Mouse (Mus musculus) spleen, adult 18-20 months (tissue): ENCODE measurements around the gene Dab1.

Source experiments
- DNase-seq, 2 experiments: peaks; one replicate each; pipeline ENCODE4 v3.0.0; 2022; ENCODE audit warnings: mixed read lengths in 2 of 2

The Dab1 gene

GRCm38 (mm10) chr4:104121959-104122358, 502.8 kb downstream of the Dab1 start:
- DNase-seq = no peak

DNA sequence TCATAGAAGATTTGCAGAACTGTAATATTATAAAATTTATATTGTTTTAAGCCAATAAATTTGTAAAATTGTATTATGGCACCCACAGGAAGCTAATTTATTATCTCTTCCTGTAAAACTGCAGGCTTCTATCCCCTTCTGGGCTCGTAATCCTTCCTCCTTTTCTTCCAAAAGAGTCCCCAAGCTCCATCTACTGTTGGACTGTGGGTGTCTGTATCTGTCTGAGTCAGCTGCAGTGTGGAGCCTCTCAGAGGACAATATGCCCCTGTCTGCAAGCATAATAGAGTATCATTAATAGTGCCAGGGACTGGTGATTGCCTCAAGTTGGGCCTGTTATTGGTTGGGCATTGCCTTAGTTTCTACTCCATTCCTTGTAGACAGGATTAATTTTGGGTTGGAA, 503.2 kb downstream of the Dab1 start:
- no peak for DNase-seq

DNA sequence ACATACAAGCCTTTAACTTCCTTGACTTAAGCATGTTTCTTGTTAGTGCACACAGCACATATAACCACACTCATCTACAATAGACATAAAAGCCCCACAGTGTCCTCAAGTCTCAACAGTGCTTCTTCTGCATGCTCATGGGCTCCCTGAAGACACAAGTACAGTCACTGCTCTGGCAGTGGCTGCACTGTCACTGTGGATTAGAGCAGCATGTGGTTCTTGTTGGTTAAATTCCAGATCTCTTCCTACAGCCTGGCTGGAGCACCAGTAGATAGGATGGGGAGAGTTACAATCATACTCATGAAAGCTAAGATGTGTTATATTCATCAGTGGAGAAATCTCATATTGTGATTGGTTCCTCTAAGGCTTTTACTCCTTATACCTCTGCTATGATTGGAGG, 534.5 kb downstream of the Dab1 start:
- DNase-seq = no peak

DNA sequence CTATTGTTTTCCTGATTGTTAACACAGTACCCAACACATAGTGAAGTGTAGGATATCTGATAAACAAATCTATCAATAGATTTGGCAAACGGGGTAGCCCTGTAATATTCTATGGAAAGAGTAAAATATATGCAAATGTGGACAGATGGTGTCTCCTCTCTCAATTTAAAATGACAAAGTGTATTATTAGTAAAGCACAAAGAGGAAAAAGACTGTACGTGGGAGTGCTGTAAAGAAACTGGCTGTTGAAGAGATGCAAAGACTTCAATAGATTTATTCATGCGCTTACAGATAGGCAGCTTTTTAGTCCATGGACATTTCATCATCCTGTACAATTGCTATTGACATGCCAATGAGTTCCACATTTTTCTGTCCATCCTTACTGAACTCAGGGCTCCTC, 558.9 kb downstream of the Dab1 start:
- DNase-seq = no peak

DNA sequence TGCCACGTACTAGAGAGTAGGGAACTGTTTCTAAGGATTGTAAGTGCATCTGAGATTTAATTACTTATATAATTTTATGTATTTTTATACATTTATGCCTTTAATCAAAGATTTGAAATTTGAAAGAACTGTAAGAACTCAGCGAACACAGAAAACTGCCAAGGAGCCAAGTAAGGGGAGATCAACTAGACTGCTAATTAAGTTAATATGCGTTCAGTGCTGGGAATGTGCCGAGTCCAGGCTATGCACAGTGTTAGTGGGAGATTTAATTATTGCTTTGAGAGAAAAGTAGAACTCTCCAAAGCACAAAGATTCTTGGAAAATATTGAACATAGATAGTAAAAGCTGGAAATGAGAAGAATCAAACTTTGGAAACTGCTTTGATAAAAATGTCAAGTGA, 567.2 kb downstream of the Dab1 start:
- no peak for DNase-seq

DNA sequence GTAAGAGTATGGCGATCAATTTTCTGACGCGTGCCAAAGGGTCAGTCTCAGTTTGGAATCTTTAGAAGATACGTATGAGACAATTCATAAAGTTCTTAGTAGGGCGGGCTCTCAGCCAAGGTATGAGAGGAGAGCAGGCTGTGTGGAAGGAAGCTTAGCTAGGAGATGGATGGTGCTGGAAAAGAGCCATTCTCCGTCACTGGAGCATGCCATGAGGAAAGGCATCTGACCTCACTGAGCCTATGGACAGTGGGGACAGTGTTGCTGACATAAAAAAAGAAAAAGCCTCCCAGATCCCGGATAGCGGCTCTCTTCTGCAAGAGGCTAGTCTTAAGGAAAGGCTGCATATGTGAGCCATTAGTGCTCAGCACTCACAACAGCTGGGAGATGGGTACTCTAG, 579.5 kb downstream of the Dab1 start:
- no peak for DNase-seq

DNA sequence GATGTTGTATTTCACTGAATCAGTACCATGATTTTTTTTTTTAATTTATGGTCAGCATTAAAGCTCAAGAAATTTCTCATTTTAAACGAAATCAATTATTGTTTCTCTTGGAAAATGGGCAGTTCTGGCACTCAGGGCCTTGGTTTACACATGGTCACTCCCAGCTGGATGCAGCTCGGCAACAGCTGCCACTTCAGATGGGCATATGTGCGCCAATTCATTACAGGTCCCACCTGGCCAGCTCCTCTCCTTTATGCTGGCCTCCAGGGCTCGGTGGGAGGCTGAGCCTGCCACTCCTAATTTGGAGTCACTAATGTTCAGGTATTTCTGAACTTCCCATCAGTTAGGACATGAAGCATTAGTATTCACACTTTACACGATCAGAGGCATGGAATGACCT, 582.5 kb downstream of the Dab1 start:
- DNase-seq = no peak

DNA sequence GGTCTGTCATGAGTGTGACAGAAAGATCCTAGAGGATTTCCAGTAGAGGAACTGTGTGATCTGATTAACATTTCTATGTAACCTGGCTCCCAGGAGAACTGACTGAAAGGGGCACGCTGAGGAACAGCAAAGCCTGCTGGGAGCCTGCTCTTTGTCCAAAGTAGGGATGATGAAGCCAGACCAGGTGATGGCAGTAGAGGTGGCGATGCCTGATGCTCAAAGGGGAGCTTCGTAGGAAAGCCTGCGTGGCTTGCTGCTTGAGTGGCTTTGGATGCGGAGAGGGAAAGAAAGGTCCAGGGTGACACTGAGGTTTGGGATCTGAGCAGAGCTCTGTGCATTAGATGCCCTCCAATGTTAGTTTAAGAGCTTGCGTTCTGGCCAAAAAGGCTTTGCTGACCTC, 584.9 kb downstream of the Dab1 start:
- DNase-seq = no peak

- no peak for DNase-seq
These were observed 587.5 kb downstream of the Dab1 start for GRCm38 (mm10) chr4:104206639-104207038.

- DNase-seq = no peak
These were observed 589.9 kb downstream of the Dab1 start for GRCm38 (mm10) chr4:104209081-104209480.

- DNase-seq = no peak
These were observed 591.6 kb downstream of the Dab1 start for GRCm38 (mm10) chr4:104210796-104211195.

DNA sequence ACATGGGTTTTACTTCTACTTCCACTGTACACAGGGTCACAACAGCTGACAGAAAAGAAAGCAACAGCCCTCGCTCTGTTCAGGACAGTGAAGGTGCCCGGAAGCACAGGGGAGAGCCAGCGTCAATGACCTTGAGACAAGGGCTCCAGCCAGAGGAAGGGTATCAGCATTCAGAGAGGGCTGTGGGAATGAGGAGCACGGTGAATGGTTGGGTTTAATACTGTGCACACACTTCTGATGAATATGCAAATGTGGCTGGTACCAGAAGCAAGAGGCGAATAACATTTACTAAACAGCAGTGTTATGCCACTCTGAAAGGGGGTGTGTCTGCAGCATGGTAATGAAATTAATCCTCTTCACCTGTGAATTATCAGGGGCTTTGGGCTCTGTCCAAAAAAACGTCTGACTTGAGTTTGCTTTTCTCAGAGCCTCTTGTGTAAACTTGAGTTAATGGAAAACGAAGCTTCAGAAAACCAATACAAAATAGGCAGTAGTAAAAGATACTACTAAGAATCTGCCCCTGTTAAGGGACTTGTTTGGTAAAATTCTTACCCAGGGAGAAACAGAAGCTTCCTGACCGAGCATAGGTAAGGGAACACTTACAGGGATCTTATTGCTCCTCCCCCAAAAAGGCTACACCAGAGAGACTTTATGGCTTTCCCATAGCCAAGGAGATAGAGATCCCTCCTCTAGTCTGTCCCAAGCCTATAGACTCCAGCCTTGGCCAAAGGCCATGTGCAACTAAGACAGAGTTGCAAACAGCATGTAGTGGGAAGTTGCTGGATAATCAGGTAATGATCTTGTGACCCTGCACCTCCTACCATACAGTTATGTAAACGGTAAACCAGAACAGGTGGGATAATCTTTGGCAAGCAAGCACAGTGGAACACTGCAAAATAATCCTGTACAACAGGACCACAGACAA, 592.6 kb downstream of the Dab1 start:
- DNase-seq = no peak

- no peak for DNase-seq
These were observed 595.6 kb downstream of the Dab1 start for GRCm38 (mm10) chr4:104214724-104215123.

DNA sequence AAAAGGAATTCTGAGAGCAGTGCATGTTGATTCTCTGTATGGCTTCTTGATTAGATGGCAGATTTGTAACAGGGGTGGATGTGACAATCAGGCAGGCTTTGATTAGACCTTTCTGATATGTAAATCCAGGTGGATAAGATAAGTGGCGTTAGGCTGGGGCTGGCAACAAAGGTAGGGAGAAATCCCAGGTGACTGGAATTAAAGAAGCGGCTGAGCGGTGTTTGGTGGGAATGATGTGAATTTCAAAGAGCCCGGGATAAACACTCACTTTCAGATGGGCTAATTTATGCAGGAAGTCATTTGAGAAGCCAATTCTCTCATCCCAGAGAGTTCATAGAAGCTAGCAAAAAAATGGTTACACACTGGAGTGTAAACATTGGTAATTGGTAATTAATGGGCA, 598.2 kb downstream of the Dab1 start:
- DNase-seq = no peak

DNA sequence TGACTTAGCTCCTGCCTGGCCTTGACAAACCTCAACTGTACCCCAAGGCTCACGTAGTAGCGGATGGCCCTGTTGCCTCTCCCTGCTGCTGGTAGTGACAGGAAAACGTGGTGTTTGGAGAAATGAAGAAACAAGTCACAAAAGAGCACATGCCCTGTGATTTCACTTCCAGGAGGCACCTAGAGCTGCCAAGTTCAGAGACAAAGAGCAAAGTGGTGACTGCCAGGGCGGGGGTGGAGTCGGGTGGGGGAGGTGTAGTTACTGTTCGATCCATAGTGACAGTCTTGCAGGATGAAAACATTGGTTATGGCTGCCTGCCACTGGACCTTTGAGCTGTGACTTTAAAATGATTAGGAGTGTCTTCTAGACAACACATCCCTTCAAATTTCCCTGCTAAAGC, 599.6 kb downstream of the Dab1 start:
- no peak for DNase-seq

DNA sequence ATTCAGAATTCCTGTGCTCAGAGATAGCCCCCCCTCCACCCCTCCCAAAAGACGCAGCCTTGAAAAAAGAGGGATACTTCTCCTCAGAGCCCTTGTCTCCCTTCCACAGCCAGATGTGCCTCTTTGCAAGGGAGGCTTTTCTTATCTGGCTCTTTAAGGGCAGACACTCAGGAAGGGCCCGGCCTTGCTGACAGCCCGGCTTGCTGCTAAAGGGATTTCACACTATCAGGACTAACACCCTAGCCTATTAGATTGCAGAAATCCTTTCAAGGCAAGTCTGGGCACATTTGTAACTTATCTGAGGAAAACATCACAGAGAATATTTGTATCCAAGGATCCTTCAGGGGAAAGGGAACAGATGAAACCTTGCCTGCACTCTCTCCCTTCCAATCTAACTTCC, 600.9 kb downstream of the Dab1 start:
- no peak for DNase-seq

GRCm38 (mm10) chr4:104229296-104229695, 610.1 kb downstream of the Dab1 start:
- DNase-seq = no peak

DNA sequence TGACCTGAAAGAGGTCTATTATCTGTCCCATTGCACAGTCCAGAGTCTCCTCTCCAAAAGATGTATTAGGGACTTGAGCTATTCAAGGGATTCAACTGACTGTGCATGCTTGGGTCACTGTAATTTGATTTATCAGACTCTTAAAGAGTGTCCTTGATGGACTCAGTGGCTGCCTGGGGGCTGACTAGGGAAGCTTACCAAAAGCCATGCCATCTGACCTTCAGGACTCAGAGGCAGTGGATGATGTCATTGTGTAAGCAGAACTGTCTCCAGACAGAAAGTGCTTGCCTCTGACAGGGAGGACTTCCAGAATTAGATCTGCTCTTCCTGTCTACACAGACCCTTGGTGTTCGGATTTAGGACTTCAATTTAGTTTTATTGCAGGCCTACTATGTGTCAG, 627.3 kb downstream of the Dab1 start:
- DNase-seq = no peak

- DNase-seq = no peak
These were observed 630.3 kb downstream of the Dab1 start for GRCm38 (mm10) chr4:104249462-104249861.

GRCm38 (mm10) chr4:104257776-104258175, 638.6 kb downstream of the Dab1 start:
- DNase-seq = no peak

GRCm38 (mm10) chr4:104269422-104270172, 650.4 kb downstream of the Dab1 start:
- DNase-seq = no peak

DNA sequence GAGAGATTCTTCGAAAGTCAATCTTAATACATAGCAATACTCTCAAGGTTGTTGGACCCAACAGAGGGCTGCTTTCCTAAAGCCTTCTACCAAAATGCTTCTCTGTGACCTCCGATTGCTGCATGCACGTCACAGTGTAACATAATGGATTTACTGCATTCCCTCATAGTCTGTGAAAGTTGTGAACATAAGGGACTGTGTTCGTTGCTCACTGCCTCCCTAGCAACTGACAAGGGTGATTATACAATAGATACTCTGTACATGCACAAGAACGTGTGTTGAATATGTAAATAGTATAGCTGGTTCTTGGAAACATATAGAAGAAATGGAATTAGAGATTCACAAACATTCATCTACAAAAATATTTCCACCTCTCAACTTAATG, 651.0 kb downstream of the Dab1 start:
- DNase-seq = no peak

- DNase-seq = no peak
These were observed 656.1 kb downstream of the Dab1 start for GRCm38 (mm10) chr4:104275260-104275659.

DNA sequence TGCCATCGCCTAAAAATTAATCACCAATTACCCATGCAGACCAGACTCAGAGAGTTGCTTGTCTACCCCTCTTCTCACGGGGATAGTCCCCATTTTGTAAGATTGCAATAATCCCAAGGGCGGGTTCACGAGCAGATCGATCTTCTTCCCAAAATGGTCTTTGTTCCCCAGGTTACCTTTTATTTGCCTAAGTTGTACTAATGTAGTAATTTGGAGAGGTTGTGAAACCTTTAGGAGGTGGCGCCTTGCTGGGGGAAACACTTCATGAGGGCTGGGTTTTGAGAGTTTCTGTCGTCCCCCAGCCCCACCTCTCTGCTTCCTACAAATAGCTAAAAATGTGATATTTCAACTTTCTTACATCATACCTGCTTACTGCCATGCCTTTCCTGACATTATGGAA, 657.8 kb downstream of the Dab1 start:
- DNase-seq = no peak
